Mouse (Mus musculus) testis, adult 2 months (tissue): ENCODE results near the gene Tmem37. TPM values are rescaled to one million over a fixed set of nuclear protein-coding genes. Genes with fewer than 3 reads are reported as not detected.
"Not testable (repeated sequence)": the region's sequence is repeated elsewhere in the genome, so short reads cannot be mapped to it uniquely, and the experiment has no call there.

Experiments
- H3K27ac ChIP-seq: fragments of 200-500 bp; 2 replicates; pipeline ENCODE4 v1.5.1; 2012; ENCODE audit warnings: low read depth, low read length; ENCODE audit not compliant: control insufficient read depth, insufficient read depth
- H3K27me3 ChIP-seq: fragments of 200-500 bp; 2 replicates; pipeline ENCODE4 v1.6.1; 2012; ENCODE audit warnings: mild to moderate bottlenecking, low read length, moderate library complexity; ENCODE audit not compliant: control insufficient read depth, insufficient read depth
- H3K36me3 ChIP-seq: fragments of 200-500 bp; 2 replicates; pipeline ENCODE4 v1.6.1; 2012; ENCODE audit warnings: mild to moderate bottlenecking, low read length; ENCODE audit not compliant: control insufficient read depth, insufficient read depth
- H3K4me1 ChIP-seq: fragments of 200-500 bp; 2 replicates; pipeline ENCODE4 v1.6.1; 2012; ENCODE audit warnings: low read length; ENCODE audit not compliant: control insufficient read depth, insufficient read depth
- H3K4me3 ChIP-seq: fragments of 200-500 bp; 2 replicates; pipeline ENCODE4 v1.5.1; 2012; ENCODE audit warnings: low read depth, mild to moderate bottlenecking, low read length, moderate library complexity, mixed read lengths; ENCODE audit not compliant: control insufficient read depth
- CTCF ChIP-seq: fragments of 200-500 bp; IDR thresholded peaks from 2 replicates; pipeline ENCODE4 v1.5.1; 2012; ENCODE audit warnings: low read depth, mild to moderate bottlenecking, inconsistent platforms, low read length, moderate library complexity; ENCODE audit not compliant: control insufficient read depth, insufficient read depth, insufficient replicate concordance
- POLR2A ChIP-seq: fragments of 200-500 bp; IDR thresholded peaks from 2 replicates; pipeline ENCODE4 v1.6.1; 2012; ENCODE audit warnings: low read depth, mild to moderate bottlenecking, inconsistent platforms, low read length, moderate library complexity; ENCODE audit not compliant: control insufficient read depth
- polyA plus RNA-seq: library from polyadenylated mRNA; depleted of rRNA; stranded (reverse); fragments of >200 nt; gene quantifications from 2 replicates; pipeline ENCODE4 v1.2.3, GENCODE M21; 2012

Gene Tmem37
- polyA plus RNA-seq, 1 experiment: 21.3 TPM

DNA sequence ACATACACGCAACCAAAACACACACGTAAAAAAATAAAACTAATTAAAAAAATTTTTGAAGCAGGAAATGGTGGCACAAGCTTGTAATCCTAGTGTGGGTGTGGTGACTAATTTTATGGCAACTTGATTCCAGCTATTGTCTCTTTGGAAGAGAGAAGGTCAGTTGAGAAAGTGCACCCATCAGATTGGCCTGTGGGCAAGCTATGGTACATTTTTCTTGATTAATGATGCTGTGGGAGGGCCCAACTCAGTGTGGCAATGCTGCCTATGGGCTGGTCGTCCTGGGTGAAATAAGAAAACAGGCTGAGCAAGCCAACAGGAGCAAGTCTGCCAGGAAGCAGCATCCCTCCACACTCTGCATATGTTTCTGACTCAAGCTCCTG, 27.3 kb upstream of the Tmem37 start:
- H3K36me3 ChIP-seq: no peaks in the 10 kb centered on the region
- TF ChIP-seq POLR2A: no peak
- no peak for TF ChIP-seq CTCF
- H3K4me3 ChIP-seq: no peak overlapping the region
- no peaks in the 10 kb centered on the region for H3K27me3 ChIP-seq
- H3K4me1 ChIP-seq: no peaks in the 10 kb centered on the region
- no peak overlapping the region for H3K27ac ChIP-seq

DNA sequence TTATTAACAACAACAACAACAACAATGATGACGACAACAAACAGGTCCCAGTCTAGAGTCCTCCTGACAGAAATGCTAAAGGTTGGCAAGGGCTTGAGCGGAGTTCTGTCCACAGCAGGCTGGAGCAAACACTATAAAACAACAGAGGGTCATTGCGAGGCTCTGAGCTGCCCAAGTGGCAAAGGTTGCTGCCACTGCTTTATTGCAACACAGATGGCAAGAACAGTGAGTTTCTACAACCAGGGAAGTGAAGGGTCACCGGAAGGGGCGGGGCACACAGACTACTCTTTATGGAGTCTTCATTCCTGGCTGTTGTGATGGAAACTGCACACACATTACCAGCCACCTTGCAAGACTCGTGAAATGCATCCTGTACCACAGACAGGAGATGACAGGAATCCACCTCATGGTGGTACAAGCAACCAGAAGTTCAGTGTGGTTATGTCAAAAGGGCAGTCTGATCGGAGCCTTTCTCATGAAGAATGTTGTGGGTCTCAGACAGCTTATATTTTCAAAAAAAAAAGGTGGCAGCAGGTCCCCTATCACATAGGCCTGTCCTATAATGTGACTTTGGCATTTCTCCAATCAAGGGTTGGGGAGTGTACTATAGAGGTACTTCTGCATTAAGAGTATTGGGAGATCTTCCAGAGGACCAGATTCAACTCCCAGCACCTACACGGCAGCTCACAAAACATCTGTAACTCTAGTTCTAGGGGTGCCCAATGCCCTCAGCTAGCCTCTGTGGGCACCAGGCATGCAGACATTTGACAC, 26.8 kb upstream of the Tmem37 start:
- H3K36me3 ChIP-seq: no peaks in the 10 kb centered on the region
- no peaks in the 10 kb centered on the region for H3K4me1 ChIP-seq
- H3K27ac ChIP-seq: no peak overlapping the region
- TF ChIP-seq POLR2A (no peak), CTCF (no peak)
- no peaks in the 10 kb centered on the region for H3K27me3 ChIP-seq
- no peak overlapping the region for H3K4me3 ChIP-seq

DNA sequence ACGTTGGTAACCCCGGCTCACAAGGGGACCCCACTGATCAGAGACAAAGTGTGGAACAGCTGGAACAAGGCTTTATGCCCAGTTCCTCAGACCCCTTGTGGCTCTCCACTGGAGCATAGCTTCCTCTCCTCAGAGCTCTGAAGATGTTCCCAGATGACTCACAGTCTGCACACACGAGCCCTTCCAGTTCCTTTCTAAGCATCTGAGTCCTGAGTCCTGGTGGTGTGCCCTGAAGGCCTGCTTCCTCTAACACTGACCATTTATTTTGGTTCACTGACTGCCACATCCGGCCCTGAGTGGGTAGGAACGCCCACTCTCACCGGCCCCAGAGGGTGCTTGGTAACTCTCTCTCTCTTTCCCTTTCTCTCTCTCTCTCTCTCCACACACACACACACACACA, 25.6 kb upstream of the Tmem37 start:
- Histone ChIP-seq H3K36me3 (no peaks in the 10 kb centered on the region), H3K27ac (no peak overlapping the region), H3K27me3 (no peaks in the 10 kb centered on the region), H3K4me1 (no peaks in the 10 kb centered on the region), H3K4me3 (no peak overlapping the region)
- TF ChIP-seq CTCF (no peak), POLR2A (no peak)

DNA sequence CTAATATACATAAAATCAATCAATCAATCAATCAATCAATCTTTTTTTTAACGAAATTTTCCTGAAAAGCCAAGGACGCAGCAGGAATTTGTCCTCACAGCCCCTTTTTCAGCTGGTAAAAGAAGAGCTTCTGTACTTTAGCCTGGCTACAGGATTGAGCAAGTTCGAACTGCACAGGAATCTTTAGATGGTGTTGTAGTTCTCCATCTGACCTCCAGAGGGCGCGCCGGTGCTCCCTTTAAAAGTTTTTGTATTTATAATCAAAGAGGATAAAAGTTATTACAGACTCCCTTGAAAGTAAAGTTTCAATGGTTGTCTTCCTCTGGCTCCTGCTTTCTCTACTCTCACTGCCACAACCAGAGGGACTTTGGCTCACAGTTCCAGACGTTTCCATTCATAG, 24.5 kb upstream of the Tmem37 start:
- Histone ChIP-seq H3K27me3 (no peaks in the 10 kb centered on the region), H3K4me3 (no peak overlapping the region), H3K36me3 (no peaks in the 10 kb centered on the region), H3K4me1 (no peaks in the 10 kb centered on the region), H3K27ac (no peak overlapping the region)
- no peak for TF ChIP-seq POLR2A
- peak; percentile 43; the same call in 1 of the 2 replicates for TF ChIP-seq CTCF

DNA sequence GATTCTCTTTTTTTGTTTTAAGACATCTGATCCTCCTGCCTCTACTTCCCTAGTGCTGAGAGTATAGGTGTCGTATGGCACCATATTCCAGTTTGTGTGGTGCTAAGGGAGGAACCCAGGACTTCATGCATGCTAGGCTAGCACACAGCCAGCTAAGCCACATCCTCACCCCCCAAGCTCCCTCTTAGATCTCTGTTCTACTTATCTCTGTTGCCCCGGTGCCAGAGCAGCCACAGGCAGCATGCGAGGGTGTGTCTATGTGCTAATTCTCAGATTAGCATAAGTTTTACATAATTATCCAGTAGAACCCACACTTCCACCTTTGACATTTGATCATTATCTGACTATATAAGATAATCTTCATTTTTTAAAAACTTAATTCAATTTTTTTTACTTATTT, 21.0 kb upstream of the Tmem37 start:
- no peaks in the 10 kb centered on the region for H3K4me1 ChIP-seq
- H3K27me3 ChIP-seq: no peaks in the 10 kb centered on the region
- no peak overlapping the region for H3K27ac ChIP-seq
- H3K4me3 ChIP-seq: no peak overlapping the region
- TF ChIP-seq POLR2A (no peak), CTCF (no peak)
- no peaks in the 10 kb centered on the region for H3K36me3 ChIP-seq

DNA sequence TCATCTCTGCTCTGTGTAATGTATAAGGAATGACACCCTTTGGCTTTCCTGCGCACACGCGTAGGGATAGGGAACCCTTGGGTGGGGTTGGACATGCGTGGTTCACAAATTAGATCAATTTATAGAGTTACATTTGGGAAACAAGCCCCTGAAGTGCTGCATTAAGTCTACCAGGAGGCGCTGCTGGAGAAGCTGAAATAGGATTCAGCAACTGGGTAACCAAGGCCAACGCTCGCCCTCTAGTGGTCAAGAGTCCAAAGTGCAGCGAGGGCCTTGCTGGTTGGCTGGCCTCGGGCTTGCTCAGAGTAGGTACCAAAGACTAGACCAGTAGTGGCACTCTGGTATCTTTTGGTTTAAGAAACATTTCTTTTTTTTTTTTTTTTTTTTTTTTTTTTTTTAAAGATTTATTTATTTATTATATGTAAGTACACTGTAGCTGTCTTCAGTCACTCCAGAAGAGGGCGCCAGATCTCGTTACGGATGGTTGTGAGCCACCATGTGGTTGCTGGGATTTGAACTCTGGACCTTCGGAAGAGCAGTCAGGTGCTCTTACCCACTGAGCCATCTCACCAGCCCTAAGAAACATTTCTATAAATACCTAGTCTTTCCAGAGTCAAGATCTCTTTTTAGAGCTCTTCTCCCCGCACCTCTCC, 19.7 kb upstream of the Tmem37 start:
- H3K4me1 ChIP-seq, H3K27ac ChIP-seq: not testable (repeated sequence)
- TF ChIP-seq CTCF: peak; percentile 97

DNA sequence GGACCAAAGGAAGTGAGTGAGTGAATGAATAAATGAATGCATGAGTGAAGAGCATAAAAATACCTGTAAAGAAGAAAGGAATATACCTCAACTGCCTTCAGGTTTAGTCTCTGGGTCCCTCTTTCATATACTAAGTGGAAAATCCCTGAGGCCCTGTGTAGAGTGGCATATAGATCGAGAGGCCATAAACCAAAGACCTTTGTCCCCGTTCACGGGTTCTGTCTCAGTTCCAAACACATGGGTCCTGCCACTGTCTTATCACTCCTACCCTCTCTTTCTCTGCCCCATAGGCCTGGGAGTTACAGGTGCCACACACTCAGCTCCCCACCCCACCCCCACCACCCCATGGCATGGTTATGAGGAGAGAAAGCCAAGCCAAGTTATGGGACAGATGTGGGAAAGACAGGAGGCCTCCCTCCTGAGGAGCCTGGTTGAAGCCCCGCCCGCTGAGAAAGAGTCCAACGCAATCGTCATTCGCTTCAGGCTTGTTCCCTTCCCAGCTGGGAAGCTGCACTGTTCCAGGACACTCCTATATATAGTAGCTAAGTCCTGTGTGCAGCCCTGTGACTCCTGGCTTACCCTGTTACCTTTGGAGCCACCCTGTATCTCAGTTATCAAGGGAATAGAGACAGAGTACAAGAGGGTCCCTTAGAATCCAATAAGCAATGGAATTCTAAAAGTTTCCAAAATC, 17.2 kb upstream of the Tmem37 start:
- H3K27ac ChIP-seq: no peak overlapping the region
- no peaks in the 10 kb centered on the region for H3K36me3 ChIP-seq
- TF ChIP-seq POLR2A (no peak), CTCF (no peak)
- H3K27me3 ChIP-seq: no peaks in the 10 kb centered on the region
- H3K4me1 ChIP-seq: peaks cover 5% of the 10 kb centered on the region
- no peak overlapping the region for H3K4me3 ChIP-seq

More for the DNA sequence above, 19.7 kb upstream of the Tmem37 start:
- H3K27me3 ChIP-seq, H3K36me3 ChIP-seq: not testable (repeated sequence)
- H3K4me3 ChIP-seq: peak overlapping the region; percentile 23; the same call in 1 of the 2 replicates
